Mouse (Mus musculus) CH12.LX (cell line): ENCODE measurements around the gene Rhobtb1. TPM values are rescaled to one million over a fixed set of nuclear protein-coding genes. Genes with fewer than 3 reads are reported as not detected.

Experiments
- DNase-seq: peaks from one replicate; pipeline ENCODE4 v3.0.0-alpha.2; 2013; ENCODE audit errors: extremely low read depth
- H3K27ac ChIP-seq: 2 replicates; pipeline ENCODE4 v1.5.1; 2012; ENCODE audit warnings: low read depth, mild to moderate bottlenecking, control low read depth, moderate library complexity; ENCODE audit not compliant: insufficient read depth
- H3K27me3 ChIP-seq: replicated peaks from 2 replicates; pipeline ENCODE3; 2012; ENCODE audit warnings: inconsistent platforms
- H3K36me3 ChIP-seq, 2 experiments: replicated peaks in 1 of 2; 2 replicates each; pipeline versions ENCODE3 to v1.6.1; 2012; ENCODE audit warnings: inconsistent platforms in 1 of 2, low read length in 1 of 2, mild to moderate bottlenecking in 1 of 2, mixed read lengths in 1 of 2, moderate library complexity in 1 of 2; ENCODE audit not compliant: control insufficient read depth in 1 of 2, insufficient read depth in 1 of 2
- H3K4me1 ChIP-seq, 2 experiments: 2 replicates each; pipeline ENCODE4 v1.6.1; 2012; ENCODE audit warnings: inconsistent platforms in 1 of 2, moderate library complexity in 1 of 2; ENCODE audit not compliant: insufficient read depth in 2 of 2, control insufficient read depth in 1 of 2
- H3K4me2 ChIP-seq: 2 replicates; pipeline ENCODE4 v1.6.1; 2012; ENCODE audit warnings: low read depth, mild to moderate bottlenecking, control low read depth; ENCODE audit not compliant: poor library complexity, insufficient read depth, severe bottlenecking
- H3K4me3 ChIP-seq, 3 experiments: fragments of 150-350 bp in 1 of 3; sonication (generic) in 1 of 3; replicated peaks in 1 of 3; 2 replicates each; pipeline versions ENCODE3 to v1.5.1; 2011 to 2012; ENCODE audit warnings: low read depth in 2 of 3, low read length in 2 of 3, mild to moderate bottlenecking in 2 of 3, moderate library complexity in 2 of 3, control low read depth in 1 of 3, improper control_type of control experiment in 1 of 3, inconsistent platforms in 1 of 3, mixed read lengths in 1 of 3; ENCODE audit not compliant: poor library complexity in 1 of 3
- H3K79me2 ChIP-seq: replicated peaks from 2 replicates; pipeline ENCODE4 v1.6.1; 2012; ENCODE audit warnings: mild to moderate bottlenecking, moderate library complexity; ENCODE audit not compliant: control insufficient read depth, poor library complexity, insufficient read depth, severe bottlenecking; ENCODE audit errors: extremely low read depth
- H3K9ac ChIP-seq: 2 replicates; pipeline ENCODE4 v1.6.1; 2012; ENCODE audit warnings: low read depth, mild to moderate bottlenecking, control low read depth, moderate library complexity; ENCODE audit not compliant: insufficient read depth
- H3K9me3 ChIP-seq: replicated peaks from 2 replicates; pipeline ENCODE3; 2012; ENCODE audit warnings: low read length, inconsistent platforms, mixed read lengths
- MAX ChIP-seq: IDR thresholded peaks from 2 replicates; pipeline ENCODE4 v1.6.1; 2011; ENCODE audit warnings: low read length, improper control_type of control experiment
- POLR2A ChIP-seq: IDR thresholded peaks from 2 replicates; pipeline ENCODE4 v1.6.1; 2011; ENCODE audit warnings: low read depth, mild to moderate bottlenecking, improper control_type of control experiment, low read length
- dilution Hi-C: fragments of 300-500 bp; cut with MboI; formaldehyde crosslinking; loops from 2 replicates; pipeline ENCODE4 v1.14.3; 2020; ENCODE audit warnings: low sequenced_read_pairs; ENCODE audit not compliant: extremely low pct_unique_long_range_greater_than_20kb, extremely low pct_ligation_motif_present
- in situ Hi-C: fragments of 300-500 bp; cut with MboI; formaldehyde crosslinking; loops from 3 replicates; pipeline ENCODE4 v1.14.3; 2019; ENCODE audit warnings: low sequenced_read_pairs, low pct_ligation_motif_present, low pct_unique_long_range_greater_than_20kb, mixed read lengths
- polyA plus RNA-seq: library from polyadenylated mRNA; unstranded; fragments of >175 nt; gene quantifications from 2 replicates; pipeline ENCODE4 v1.2.1, GENCODE M21; 2012; ENCODE audit warnings: low read depth; ENCODE audit not compliant: insufficient read length
- total RNA-seq, 2 experiments: library from RNA; depleted of rRNA; stranded (reverse); fragments of 300-350 nt in 1 of 2; fragments of >200 nt in 1 of 2; gene quantifications; 2 replicates each; pipeline ENCODE4 v1.2.3; 2012 to 2014

Gene Rhobtb1
- total and polyA plus RNA-seq, 3 experiments: 3.1 to 12.2 (median 3.4) TPM

- Histone ChIP-seq H3K27ac (no peak overlapping the region), H3K36me3 (peaks cover 81 to 100% of the 10 kb centered on the region in 2 experiments), H3K27me3 (no peaks in the 10 kb centered on the region), H3K9ac (no peak overlapping the region), H3K4me1 (peaks cover 1 to 24% of the 10 kb centered on the region in 2 experiments; a peak in 3 of 4 replicates), H3K79me2 (peaks cover 21% of the 10 kb centered on the region), H3K9me3 (no peaks in the 10 kb centered on the region), H3K4me2 (no peak overlapping the region), H3K4me3 (no peak overlapping the region)
- TF ChIP-seq POLR2A (0 out of 2 replicates have a peak, but pooled peaks have one; percentile 16), MAX (no peak)
- dilution Hi-C loops: no loop called here
- no peak for DNase-seq
- in situ Hi-C loops: no loop called here
Observed at GRCm38 (mm10) chr10:69340001-69340400, 188.8 kb downstream of the Rhobtb1 start.

Other genes starting within 250 kb of the Rhobtb1 start
- 0.84 and 0.85 TPM in 2 replicates for gene A930033H14Rik, start 61.7 kb downstream of the Rhobtb1 start, total RNA-seq (2012; rRNA removed)
- gene A930033H14Rik, start 61.7 kb downstream of the Rhobtb1 start, total RNA-seq (2014; rRNA removed): 0.13 and 0.15 TPM in 2 replicates
- 0.46 and 0.50 TPM in 2 replicates for gene A930033H14Rik, start 61.7 kb downstream of the Rhobtb1 start, polyA plus RNA-seq
- gene Cdk1, start 201.5 kb downstream of the Rhobtb1 start, total RNA-seq (2012; rRNA removed): 244 and 294 TPM in 2 replicates
- gene Cdk1, start 201.5 kb downstream of the Rhobtb1 start, total RNA-seq (2014; rRNA removed): 768 and 838 TPM in 2 replicates
- 203 and 221 TPM in 2 replicates for gene Cdk1, start 201.5 kb downstream of the Rhobtb1 start, polyA plus RNA-seq
- 3.9 and 4.7 TPM in 2 replicates for gene Ank3, start 247.3 kb downstream of the Rhobtb1 start, total RNA-seq (2012; rRNA removed)
- gene Ank3, start 247.3 kb downstream of the Rhobtb1 start, total RNA-seq (2014; rRNA removed): 4.5 and 6.2 TPM in 2 replicates
- 6.9 and 8.3 TPM in 2 replicates for gene Ank3, start 247.3 kb downstream of the Rhobtb1 start, polyA plus RNA-seq